Mouse (Mus musculus) thymus, adult 18-20 months (tissue): Measurements from ENCODE around the gene Epb41l3.

Source experiments
- DNase-seq, 2 experiments: peaks; one replicate each; pipeline ENCODE4 v3.0.0; 2022; ENCODE audit warnings: mixed read lengths in 2 of 2

Gene Epb41l3

DNA sequence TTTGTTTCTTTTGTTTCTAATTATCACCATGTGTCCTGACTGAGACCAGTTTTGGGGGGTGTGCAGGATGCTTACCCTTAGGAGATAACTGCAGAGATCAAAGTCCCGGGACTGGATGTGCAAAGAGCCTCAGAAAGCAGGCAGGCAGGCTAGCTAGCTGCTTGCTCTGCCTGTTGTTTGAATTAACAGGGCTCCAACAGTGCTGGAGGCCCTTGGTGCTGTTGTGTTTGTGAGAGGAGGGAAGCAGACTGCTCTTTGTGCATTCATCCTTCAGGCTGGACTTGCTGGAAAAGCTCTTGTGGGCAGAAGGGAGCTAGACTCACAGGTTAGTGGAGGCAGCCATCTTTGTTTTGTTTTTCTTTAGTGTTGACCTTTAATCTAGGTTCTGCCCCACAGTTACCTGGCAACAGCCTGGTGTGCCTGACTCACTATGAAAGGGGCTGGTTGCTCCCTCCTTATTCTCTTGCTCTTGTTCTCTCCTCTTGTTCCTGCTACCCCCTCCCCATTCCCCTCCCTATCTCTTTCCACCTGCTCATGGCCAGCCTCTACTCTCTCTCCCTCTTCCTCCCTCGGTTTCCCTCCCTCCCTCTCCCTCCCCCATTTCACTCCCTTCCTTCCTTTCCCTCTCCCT, 117.5 kb downstream of the Epb41l3 start:
- no peak for DNase-seq

DNA sequence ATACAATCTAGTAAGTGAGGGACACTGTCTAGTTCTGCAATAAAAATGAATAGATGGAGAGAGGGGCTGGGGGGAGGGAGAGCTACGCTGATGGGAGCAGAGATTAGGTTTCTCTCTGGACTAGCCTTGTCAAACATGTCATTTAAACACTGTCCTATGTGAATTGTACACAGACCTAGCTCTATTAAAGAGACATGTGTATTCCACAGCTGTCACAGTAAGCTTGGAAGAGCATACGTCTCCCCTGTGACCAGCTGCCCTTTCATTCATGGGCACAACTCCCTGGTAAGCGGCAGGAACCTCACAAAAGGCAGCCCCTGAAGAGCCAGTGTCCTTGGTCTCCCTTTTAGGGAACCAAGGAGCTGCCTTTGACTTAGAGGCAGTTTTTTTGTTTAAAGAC, 119.1 kb downstream of the Epb41l3 start:
- DNase-seq, result no peak

- no peak for DNase-seq
These were observed 120.3 kb downstream of the Epb41l3 start for GRCm38 (mm10) chr17:69195758-69196157.

GRCm38 (mm10) chr17:69196656-69197055, 121.2 kb downstream of the Epb41l3 start:
- no peak for DNase-seq

DNA sequence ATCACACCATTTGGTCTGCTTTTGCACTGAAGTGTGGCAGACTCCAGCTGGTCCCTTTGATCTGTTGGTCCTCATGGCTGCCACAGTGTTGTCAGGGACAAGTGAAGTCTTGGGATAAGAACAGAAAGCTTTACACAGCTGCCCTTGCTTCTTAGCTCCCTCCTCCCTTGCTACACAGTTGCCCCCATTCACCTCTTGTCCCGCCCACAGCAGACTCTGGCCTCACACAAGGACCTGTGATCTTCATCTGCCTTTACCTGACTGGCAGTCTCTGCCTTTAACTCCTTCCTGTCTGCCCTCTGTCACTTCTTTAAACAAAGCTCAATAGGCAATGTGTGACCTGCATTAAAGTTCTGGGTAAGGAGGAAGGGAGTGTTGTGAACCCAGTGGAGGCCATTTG, 123.3 kb downstream of the Epb41l3 start:
- DNase-seq, result no peak

- no peak for DNase-seq
These were observed 124.3 kb downstream of the Epb41l3 start for GRCm38 (mm10) chr17:69199827-69200226.

DNA sequence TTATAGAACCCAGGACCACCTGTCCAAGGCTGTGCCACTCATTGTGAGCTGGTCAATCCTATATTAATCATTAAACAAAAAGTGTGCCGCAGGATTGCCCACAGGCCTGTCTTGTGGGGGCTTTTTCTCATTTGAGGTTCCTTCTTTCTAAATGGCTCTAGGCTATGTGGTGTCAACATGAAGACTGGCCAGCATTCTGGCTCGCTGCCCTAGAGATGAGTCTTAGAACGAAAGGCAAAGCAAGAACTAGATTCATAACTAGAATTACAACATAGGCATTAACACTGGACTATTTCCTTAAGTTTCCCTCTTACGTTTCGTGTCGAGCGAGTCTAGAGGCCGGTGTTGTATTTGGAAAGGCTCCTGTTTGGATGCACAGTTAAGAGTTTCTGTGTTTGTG, 125.5 kb downstream of the Epb41l3 start:
- no peak for DNase-seq

GRCm38 (mm10) chr17:69205282-69205999, 130.0 kb downstream of the Epb41l3 start:
- DNase-seq, result no peak

- DNase-seq, result no peak
These were observed 132.3 kb downstream of the Epb41l3 start for GRCm38 (mm10) chr17:69207562-69208312.

- no peak for DNase-seq
These were observed 135.6 kb downstream of the Epb41l3 start for GRCm38 (mm10) chr17:69211065-69211464.

DNA sequence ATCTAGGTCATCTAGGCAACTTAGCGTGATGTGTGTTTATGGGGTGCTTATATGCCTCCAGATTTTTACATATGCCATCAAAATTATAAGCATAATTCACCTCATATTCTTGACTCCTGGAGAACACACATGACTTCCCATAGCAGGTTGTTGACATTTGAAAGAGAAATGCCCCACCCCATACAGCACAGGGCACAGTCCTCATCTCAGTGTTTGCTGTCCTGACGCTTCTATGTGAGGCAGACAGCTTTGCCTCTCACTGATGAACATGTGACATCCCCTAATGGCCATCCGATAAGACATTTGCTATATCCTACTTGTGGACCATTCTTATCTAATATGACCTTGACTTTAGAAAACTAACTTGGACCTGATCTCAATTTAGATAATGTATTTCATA, 140.6 kb downstream of the Epb41l3 start:
- DNase-seq, result no peak

GRCm38 (mm10) chr17:69220849-69221248, 145.4 kb downstream of the Epb41l3 start:
- DNase-seq, result no peak

DNA sequence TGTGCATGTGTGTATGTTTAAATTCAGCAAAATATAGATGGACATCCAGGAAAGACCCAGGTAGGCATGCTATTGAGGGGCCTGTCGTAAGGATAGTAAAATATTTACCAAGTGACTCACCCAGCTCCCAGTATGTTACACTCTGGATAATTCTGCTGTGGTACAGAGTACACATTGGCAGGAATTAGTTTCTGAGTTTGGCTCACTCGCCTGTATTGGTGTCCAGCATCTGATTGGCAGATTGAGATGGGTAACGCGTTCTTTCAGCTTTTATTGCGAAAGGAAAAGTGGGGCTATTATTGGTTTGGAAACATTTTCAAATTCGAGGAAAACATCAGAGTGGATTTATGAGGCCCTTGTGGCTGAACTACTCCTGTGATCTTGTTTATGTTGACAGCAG, 145.9 kb downstream of the Epb41l3 start:
- no peak for DNase-seq

DNA sequence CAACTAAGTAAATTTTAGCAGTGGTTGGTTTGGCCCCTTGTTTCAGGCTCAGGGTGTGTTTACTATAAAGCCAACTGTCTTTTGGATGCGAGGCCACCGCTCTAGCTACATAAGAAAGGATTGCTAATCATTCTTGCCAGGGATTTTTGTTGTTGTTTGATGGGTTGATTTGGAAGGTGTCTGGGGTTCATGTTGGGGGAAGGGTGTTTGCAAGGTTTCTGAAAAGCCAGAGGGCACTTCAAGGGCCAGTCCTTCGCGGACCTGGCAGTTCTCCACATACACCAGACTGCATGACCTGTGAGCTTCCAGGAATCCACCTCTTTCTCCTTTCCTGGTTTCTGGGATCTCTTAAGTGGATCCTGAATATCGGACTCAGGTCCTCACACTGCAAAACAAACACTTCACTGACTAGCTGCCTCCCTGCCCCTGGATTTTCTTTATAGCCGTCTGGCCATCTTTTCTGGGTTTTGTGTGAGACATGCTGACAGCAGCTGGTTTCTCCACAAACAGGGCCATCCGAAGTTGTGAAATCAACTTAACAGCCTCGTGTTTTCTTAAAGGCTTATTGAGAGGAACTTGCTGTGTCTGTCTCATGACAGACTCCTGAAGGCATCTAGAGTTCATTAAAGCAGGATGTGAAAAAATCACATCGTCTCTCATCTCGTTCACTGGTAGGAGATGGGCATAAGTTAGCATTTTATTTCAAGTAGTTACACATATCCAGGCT, 146.6 kb downstream of the Epb41l3 start:
- no peak for DNase-seq

DNA sequence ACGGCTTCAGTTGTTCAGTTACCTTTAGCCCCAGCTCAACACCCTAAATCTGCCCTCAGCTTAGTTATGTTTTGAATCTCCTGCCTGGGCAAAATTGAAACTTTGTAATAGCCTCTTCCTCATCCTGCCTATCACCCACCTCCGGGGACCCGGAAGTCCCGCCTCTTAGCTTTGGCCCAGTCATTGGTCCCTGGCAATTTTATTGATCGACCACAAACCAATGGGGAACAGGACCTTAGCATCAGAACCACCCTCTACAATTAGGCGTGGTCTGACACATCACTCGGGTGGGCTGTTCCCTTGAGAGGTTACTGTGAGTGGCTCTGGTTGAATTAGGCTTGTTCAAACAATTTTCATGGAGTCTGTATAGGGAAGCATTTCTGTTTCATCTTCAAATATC, 150.5 kb downstream of the Epb41l3 start:
- DNase-seq, result no peak

DNA sequence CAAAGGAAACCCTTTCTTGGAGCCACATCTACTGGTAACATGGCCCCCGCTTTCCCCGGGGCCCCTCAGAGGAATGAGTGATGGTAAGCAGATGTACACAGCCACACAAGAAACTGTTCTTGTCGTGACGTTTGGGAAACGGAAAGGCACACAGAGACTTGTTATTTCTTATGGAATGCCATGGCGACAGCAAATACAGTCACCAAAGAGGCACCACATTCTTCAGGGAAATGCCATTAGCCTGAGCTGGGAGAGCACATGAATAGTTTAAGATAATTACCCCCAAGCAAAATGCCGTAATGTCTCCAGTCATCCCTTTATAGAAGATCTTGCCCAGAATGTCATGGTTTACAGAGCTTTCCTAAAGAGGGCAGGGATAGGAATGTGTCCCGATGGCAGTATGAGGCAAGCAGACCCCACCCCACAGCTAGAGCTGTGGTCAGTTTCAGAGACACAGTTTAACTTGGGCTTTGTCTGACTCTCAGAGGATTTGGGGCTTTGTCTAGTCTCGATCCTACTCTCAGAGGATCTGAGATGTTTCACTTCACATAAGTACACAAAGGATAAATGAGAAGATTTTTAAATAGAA, 152.0 kb downstream of the Epb41l3 start:
- DNase-seq, result no peak

DNA sequence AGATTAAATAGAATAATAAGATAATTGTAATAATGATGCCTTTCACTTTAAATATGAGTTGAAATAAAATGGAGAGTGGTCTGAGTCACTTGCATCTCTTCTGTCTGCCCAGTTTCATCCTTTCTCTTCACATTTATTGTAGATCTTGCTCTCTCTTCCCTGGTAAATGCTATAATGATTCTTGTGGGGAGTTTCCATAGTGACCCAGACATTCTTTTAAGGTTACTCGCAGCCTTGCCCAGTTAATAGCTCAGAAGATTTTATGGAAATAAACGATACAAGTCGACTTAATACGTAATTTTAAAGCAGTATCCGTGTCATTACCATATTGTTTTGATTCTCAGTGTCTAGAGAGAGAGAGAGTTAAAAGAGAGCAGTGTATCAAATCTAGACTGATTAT, 154.0 kb downstream of the Epb41l3 start:
- no peak for DNase-seq

GRCm38 (mm10) chr17:69230131-69230621, 154.7 kb downstream of the Epb41l3 start:
- DNase-seq, result no peak

DNA sequence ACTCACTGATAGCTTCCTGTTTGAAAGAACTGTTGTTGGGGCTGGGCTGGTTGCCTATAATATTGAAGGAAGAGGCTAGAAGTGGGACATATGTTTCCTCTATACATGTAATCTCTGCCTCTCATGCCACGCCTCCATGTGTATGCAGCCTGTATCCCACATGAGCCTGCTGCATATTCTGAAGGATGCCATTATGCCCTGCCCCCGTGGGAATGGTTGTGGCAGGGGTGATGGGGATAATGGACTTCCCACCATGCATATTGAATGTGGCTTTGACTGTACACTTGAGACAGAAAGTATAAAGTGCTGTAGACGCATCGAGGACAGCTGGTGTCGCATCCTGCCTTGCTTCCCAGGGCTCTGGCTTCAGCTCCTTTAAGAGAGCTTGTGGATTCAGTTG, 155.9 kb downstream of the Epb41l3 start:
- no peak for DNase-seq

- no peak for DNase-seq
These were observed 161.7 kb downstream of the Epb41l3 start for GRCm38 (mm10) chr17:69237172-69237571.

DNA sequence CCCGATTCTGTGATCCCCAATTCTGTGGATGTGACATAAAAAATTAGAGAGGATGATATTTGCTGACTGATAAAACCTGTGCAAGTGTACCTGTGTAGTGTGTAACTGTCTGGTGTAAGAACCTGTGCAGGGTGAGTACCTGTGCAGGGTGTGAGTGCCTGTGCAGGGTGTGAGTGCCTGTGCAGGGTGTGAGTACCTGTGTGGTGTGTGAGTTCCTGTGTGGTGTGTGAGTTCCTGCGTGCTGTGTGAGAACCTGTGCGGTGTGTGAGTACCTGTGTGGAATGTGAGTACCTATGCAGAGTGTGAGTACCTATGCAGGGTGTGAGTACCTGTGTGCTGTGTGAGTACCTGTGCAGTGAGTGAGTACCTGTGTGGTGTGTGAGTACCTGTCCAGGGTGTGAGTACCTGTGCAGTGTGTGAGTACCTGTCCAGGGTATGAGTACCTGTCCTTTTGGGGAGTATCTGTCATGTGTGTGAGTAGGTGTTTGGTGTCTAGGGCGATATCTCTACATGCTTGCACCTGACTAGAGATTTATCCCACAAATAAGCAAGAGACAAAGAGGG, 163.4 kb downstream of the Epb41l3 start:
- DNase-seq, result no peak

DNA sequence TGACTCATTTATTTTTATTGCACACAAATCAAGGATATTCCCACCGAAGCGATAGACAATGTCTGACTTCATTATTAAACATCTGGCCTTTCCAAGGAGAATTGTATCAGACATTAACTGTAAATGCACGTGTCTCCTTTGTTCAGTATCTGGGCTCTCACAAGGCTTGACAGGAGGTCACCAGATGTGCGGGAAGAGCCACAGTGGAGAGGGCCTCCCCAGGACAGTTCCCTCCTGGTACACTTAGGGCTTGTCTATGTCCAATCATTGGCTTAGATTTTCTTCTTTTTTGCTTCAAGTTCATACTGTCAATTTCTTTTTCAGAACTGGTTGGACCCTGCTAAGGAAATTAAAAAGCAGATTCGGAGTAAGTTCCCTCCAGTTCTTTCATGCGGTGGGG, 163.9 kb downstream of the Epb41l3 start:
- no peak for DNase-seq
